Mouse (Mus musculus) thymus, postnatal 36 days (tissue): Measurements from ENCODE around the gene Abcg4.
"Not testable (repeated sequence)": the region's sequence is repeated elsewhere in the genome, so short reads cannot be mapped to it uniquely, and the experiment has no call there.

ENCODE experiments used
- DNase-seq, 2 experiments: peaks; one replicate each; pipeline ENCODE4 v3.0.0; 2022; ENCODE audit warnings: mixed read lengths in 2 of 2

The Abcg4 gene

DNA sequence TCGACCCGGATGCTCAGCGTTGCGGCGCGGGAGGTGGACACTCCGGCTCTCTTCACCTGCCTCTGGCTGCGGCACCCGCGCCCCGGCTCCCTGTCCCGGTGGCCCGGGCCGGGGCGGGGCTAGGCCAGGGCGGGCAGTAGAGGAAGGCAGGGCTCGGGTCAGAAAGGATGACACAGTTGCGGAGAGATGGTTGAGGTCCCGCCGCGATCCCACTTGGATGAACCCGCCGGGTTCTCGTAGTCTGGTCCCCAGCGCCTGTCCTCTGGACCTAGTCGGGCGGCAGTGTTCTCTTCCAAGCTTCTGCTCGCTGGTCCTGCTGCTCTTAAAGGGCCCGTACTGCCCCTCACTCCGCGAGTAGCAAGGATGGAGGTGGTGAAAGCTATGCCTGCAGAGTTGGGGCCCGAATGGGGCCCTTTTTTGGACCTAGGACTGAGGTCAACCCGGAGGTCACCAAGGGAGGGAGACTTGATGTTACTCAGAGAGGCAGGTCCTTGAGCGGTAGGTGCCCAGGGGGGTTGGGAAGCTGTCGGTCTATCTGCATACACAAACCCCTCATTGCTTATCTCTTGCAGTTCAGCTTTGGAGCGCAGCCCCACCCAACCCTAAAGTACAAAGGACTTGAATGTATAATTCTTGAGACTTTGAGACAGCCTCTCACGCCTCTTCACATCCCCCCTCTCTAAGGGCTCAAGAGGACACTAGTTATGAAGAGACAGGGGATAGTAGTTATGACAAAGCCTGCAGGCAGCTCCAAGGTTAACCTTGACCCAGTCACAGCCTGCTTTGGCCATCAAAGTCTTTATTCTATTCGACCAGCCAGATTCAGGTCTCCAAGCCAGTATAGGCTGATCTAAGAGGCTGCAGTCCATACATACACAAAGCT lies at the start of gene Abcg4:
TSS of gene Abcg4 (minus strand) at position 540 of the 883 bp plus-strand sequence.
- no peak for DNase-seq

GRCm38 (mm10) chr9:44337436-44338169 lies 49.2 kb upstream of the Abcg4 start:
- DNase-seq: no peak

DNA sequence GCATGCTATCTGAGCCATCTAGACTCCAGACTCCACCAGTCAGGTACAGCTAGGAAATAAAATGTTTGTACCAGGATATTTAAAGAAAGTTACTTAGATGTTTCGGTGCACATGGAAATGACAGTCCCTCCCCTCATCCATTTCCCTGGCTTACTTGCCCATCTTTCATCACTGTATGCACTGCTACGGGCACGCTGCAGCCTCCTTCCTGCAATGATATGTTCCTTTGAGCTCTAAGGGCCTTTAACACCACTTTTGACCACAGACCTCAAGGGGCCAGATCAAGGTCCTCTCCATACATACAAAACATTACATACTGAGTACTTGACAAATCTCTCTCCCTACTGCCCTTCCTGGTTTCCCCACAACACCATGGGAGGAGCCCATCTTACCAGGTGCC lies 48.5 kb upstream of the Abcg4 start:
- DNase-seq: no peak

GRCm38 (mm10) chr9:44336513-44336912 lies 48.1 kb upstream of the Abcg4 start:
- DNase-seq: not testable (repeated sequence)

DNA sequence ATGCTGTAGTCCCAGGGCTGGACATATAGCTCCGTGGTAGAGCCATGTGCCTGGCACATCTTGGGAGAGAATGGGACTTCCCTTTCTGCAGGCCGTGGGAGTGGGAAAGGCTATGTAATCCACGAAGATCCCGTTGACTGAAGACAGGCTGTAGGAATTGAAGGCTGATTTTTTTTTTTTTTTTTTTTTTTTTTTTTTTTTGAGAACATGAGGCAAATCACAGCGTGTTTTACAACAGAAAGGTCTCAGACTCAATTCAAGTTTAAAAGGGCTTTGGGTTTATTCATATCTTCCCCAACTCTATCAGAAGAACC lies 47.6 kb upstream of the Abcg4 start:
- no peak for DNase-seq

GRCm38 (mm10) chr9:44335331-44336092 lies 47.1 kb upstream of the Abcg4 start:
- peak; percentile 23 to 29 for DNase-seq

DNA sequence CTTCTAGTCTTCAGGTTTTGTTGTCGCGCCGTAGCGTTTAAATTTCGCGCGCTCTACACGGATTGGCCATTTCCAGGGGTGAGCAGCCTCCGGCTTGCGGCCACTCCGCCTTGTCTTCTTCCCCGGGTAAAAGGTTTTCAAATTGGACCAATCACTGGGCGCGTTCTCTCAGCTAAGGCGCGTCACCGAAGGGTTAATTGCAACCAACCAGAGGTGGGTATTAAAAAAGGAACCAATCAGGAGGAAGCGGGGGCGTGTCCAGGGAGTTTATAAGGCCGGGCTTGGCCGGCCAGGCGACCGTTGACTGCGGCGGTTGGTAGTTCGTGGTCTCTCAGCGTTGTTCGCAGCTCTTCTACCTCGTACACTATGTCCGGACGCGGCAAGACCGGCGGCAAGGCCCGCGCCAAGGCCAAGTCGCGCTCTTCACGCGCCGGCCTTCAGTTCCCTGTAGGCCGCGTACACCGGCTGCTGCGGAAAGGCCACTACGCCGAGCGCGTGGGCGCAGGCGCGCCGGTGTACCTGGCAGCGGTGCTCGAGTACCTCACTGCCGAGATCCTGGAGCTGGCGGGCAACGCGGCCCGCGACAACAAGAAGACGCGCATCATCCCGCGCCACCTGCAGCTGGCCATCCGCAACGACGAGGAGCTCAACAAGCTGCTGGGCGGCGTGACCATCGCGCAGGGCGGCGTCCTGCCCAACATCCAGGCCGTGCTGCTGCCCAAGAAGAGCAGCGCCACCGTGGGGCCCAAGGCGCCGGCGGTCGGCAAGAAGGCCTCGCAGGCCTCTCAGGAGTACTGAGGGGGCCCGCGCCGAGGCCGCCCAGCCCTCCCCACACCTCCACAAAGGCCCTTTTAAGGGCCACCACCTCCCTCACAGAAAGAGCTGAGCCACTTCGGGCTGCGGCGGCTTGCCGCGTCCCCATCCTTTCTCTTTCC lies 46.2 kb upstream of the Abcg4 start, which contains the start of gene H2afx:
TSS of gene H2afx (plus strand) at position 299 of the 935 bp plus-strand sequence.
- DNase-seq: peak; percentile 98

DNA sequence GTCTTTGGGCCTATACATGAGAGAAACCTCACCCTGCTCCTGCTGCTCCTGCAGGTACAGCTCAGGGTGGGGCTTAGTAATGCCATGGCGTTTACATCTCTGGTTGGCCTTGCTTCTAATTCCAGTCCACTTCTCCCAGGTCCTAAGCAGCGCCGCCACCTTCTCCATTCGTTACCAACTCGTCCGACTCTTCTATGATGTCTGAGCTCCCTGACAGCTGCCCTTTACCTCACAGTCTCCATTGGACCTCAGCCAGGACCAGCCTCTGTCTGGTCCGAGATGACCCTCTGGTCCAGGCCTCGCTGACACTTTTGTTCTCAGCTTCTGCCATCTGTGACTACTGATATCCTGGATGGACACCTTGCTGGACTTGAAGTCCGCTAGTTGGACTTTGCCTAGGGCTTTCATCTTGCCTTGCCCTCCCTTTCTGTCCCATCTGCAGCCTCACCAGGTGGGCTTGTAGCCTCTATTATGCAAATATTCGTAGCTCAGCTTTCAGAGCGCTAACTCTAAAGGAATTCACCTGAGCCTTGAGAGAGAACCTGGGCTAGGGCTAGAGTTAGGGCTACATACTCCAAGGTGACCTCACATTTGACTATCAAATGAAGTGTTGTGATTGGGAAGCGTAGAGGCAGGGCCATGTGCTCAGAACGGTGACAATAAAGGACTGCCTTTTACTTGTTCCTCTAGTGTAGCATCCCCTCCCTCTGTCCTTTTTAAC lies 44.7 kb upstream of the Abcg4 start:
- DNase-seq: no peak

GRCm38 (mm10) chr9:44330736-44331135 lies 42.3 kb upstream of the Abcg4 start:
- no peak for DNase-seq

GRCm38 (mm10) chr9:44327926-44328325 lies 39.5 kb upstream of the Abcg4 start:
- no peak for DNase-seq

DNA sequence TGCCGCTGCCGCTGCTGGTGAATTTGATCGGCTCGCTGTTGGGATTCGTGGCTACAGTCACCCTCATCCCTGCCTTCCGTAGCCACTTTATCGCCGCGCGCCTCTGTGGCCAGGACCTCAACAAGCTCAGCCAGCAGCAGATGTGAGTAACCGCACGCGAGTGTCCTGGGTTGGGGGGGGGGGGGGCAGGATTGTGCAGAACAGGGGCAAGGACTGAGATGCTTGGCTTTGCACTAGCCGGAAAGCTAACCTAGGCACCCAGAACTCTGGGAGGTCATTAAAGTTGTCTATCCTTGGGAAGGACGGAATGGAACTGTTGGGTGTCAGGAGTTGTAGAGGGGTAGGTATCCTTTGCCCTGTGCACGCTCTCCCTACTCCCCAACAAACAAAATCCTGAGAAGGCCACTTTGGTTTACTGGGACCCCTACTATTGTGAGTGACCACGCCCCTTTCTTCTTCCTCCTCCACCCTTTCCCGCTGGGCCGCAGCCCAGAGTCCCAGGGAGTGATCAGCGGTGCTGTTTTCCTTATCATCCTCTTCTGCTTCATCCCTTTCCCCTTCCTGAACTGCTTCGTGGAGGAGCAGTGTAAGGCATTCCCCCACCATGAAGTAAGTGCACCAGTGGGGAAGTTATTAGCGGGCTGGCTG lies 38.8 kb upstream of the Abcg4 start:
- DNase-seq: no peak

- peak; percentile 66 to 75 for DNase-seq
These were observed 38.1 kb upstream of the Abcg4 start for GRCm38 (mm10) chr9:44326371-44327063.

DNA sequence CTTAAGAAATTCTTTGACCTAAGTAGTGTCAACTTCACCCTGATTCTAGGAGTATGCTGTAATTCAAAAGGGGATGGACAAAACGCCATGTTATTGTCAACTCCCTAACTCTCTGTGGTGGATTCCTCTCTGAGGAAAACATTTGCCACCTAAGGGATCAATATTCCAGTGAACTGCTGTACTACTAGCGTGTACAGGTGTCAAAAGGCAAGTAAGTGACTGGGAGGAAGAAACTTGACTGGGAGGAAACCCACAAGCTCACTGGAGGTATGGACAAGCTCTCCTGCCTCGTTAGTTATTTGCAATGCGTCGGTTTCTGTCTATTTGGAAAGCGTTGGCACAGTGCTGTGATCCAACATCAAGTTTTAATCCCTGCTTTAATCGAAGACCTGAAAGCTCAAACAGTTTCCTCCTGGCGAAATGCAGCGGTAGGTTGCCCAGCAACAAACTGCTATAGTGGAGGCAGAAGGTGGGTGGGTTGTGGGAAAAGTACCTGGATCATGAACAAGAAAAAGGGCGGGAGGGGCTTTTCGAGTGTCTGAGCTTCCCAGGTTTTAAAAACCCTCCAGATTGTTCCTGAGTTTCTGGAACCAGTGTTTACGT lies 37.5 kb upstream of the Abcg4 start, which contains the start of gene Dpagt1:
TSS of gene Dpagt1 (plus strand) at position 252 of the 603 bp plus-strand sequence.
- no peak for DNase-seq

DNA sequence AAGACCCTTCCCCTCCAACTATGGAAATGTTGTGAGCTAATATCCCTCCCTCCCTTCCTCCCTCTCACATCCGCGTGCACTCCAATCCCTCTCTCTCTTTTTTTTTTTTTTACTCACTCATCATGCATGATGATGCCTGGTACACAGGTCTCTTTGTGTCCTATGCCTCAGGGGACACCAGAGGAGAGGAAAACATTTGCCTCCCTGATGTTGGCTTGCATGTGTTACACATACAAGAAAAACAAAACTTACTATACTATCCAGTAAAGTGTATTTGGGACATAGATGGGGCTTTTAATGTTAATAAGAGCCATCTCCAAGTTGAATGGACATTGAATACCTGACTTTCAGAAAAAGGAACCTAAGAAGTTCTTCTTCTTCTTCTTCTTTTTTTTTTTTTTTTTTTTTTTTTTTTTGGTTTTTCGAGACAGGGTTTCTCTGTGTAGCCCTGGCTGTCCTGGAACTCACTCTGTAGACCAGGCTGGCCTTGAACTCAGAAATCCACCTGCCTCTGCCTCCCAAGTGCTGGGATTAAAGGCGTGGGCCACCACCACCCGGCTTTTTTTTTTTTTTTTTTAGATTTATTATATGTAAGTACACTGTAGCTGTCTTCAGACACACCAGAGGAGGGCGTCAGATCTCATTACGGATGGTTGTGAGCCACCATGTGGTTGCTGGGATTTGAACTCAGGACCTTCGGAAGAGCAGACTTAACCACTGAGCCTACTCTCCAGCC lies 36.8 kb upstream of the Abcg4 start:
- DNase-seq: not testable (repeated sequence)

DNA sequence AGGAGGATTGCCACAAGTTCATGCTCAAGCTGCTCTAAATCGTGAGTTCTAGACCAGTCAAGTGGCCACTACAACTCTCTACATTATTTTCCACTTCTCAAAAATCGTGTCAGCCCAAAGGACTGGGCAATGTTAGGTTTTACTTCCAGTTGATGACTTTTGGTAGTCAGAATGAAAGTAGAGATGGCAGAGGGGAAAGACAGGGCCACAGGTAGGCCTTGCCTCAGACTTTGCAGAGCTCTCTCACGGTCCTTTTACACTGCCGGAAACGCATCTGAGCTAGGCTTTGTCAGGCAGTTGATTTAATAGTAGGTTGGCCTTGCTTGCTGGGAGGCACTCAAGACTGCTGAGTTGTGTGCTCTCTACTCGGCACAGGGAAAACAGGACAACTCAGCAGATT lies 35.7 kb upstream of the Abcg4 start:
- DNase-seq: no peak

DNA sequence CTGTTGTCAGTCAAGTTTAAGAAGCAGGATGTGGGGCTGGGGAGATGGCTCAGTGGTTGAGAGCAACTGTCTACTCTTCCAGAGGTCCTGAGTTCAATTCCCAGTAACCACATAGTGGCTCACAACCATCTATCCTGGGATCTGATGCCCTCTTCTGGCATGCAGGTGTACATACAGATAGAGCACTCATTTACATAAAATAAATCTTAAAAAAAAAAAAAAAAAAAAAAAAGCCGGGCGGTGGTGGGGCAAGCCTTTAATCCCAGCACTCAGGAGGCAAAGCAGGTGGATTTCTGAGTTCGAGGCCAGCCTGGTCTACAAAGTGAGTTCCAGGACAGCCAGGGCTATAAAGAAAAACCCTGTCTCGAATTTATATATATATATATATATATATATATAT lies 35.2 kb upstream of the Abcg4 start:
- not testable (repeated sequence) for DNase-seq

GRCm38 (mm10) chr9:44320799-44321133 lies 32.4 kb upstream of the Abcg4 start:
- no peak for DNase-seq

GRCm38 (mm10) chr9:44319887-44320798 lies 31.7 kb upstream of the Abcg4 start, which contains the start of gene C2cd2l:
Gene C2cd2l (minus strand): TSS chr9:44320285.
- DNase-seq: peak; percentile 81 to 87
